8 mouse cellular contexts compared by ENCODE assay signal in the genomic region with DNA sequence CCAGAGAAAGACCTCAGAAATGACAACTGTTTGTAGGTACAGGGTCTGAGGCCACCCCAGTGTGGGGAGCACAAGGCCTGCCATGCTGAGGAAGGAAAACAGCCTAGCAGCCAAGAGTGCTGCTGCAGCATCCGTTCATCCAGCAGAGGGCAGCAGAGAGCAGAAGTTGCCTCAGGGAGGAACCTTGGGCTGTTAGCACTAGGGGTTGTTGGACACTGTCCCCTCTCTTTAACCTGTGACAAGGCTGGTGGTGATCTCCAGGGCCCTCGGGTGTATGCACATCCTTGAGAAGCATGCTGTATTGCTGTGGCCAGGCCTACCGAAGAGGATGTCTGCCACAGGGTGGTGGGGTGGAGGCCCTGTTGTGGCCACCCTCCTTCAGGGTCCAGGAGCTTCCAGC.
DNase-seq lines count a peak whose midpoint lies in the region; ATAC-seq and TF ChIP-seq lines count a peak whose summit lies in the region.

No protein-coding gene starts in this region.

- DNase-seq in CD4-positive helper T cell, adult 2 months (ENCODE audit: low read depth, low spot score), result peak; percentile 75
- peak; percentile 81 for DNase-seq in brain, embryonic 14.5 days (ENCODE audit: low read depth)
- peak; percentile 46 for DNase-seq in liver, adult 2 months (ENCODE audit: extremely low read depth, low read depth, low spot score)
- peak; percentile 63 to 82 for DNase-seq in natural killer cell, adult 2 months (ENCODE audit: low spot score in 2 of 2)
- peak; percentile 86 for DNase-seq in splenic B cell, adult 2 months (ENCODE audit: low read depth, low spot score)

- no peak overlapping the region for H3K4me3 ChIP-seq in heart, embryonic 13.5 days
- no peak overlapping the region for H3K4me3 ChIP-seq in kidney, embryonic 16.5 days (ENCODE audit: low read length)
- no peak overlapping the region for H3K4me3 ChIP-seq in liver, adult 2 months (ENCODE audit: insufficient read depth, low read depth, low read length)

- H3K79me2 ChIP-seq in liver, adult 2 months (ENCODE audit: control insufficient read depth, insufficient read depth, low read length), result no peaks in the 10 kb centered on the region

- H3K4me1 ChIP-seq in heart, embryonic 13.5 days, result peaks cover 16% of the 10 kb centered on the region
- H3K4me1 ChIP-seq in kidney, embryonic 16.5 days (ENCODE audit: insufficient read depth, low read length), result peaks cover 12% of the 10 kb centered on the region
- no peaks in the 10 kb centered on the region for H3K4me1 ChIP-seq in liver, adult 2 months (ENCODE audit: control insufficient read depth, insufficient read depth, low read length)

- peaks cover 13% of the 10 kb centered on the region; the same call in 1 of the 2 replicates for H3K27me3 ChIP-seq in heart, embryonic 13.5 days (replicated peaks)
- H3K27me3 ChIP-seq in kidney, embryonic 16.5 days (ENCODE audit: insufficient read depth, low read length), result no peaks in the 10 kb centered on the region
- H3K27me3 ChIP-seq in liver, adult 2 months (ENCODE audit: control insufficient read depth, insufficient read depth, low read length), result no peaks in the 10 kb centered on the region
- H3K27me3 ChIP-seq in splenic B cell, adult 2 months (ENCODE audit: control insufficient read depth, insufficient read depth, low read length, poor library complexity, severe bottlenecking), result no peaks in the 10 kb centered on the region

- no peaks in the 10 kb centered on the region for H3K36me3 ChIP-seq in heart, embryonic 13.5 days
- H3K36me3 ChIP-seq in kidney, embryonic 16.5 days (ENCODE audit: insufficient read depth, low read length), result no peaks in the 10 kb centered on the region
- H3K36me3 ChIP-seq in liver, adult 2 months (ENCODE audit: control insufficient read depth, insufficient read depth, low read length), result no peaks in the 10 kb centered on the region
- H3K36me3 ChIP-seq in splenic B cell, adult 2 months (ENCODE audit: control insufficient read depth, insufficient read depth, low read length, poor library complexity, severe bottlenecking), result no peaks in the 10 kb centered on the region

- ATAC-seq in erythroid progenitor cell, adult 5-6 weeks (replicated peaks; ENCODE audit: low FRiP score, poor library complexity, severe bottlenecking), result peak; percentile 79
- ATAC-seq in heart, embryonic 13.5 days (ENCODE audit: extremely low read depth, insufficient number of reproducible peaks, low FRiP score, low TSS enrichment), result peak; percentile 14; the same call in 1 of the 2 replicates
- ATAC-seq in kidney, embryonic 16.5 days (ENCODE audit: low FRiP score, low TSS enrichment), result peak; percentile 49

- H3K27ac ChIP-seq in heart, embryonic 13.5 days (replicated peaks), result 0 out of 2 replicates have a peak overlapping the region, but pooled peaks have one; percentile 26
- no peak overlapping the region for H3K27ac ChIP-seq in kidney, embryonic 16.5 days (ENCODE audit: low read length)
- no peak overlapping the region for H3K27ac ChIP-seq in liver, adult 2 months (replicated peaks; ENCODE audit: insufficient read depth, low read depth, low read length)

- H3K4me2 ChIP-seq in heart, embryonic 13.5 days, result no peak overlapping the region
- H3K4me2 ChIP-seq in kidney, embryonic 16.5 days (replicated peaks; ENCODE audit: low read depth, low read length), result no peak overlapping the region

- peak; percentile 99 for TF ChIP-seq CTCF in brain, embryonic 14.5 days (IDR thresholded peaks at IDR 0.05; ENCODE audit: borderline replicate concordance, extremely low read depth, insufficient read depth, insufficient read length)
- TF ChIP-seq CTCF in liver, adult 2 months (IDR thresholded peaks at IDR 0.05; ENCODE audit: low read depth, low read length), result peak; percentile 100

- 12% methylated on average over 3 of the region's 3 CpGs for WGBS in heart, embryonic 13.5 days
- 10% methylated on average over 3 of the region's 3 CpGs for WGBS in kidney, embryonic 16.5 days
- WGBS in liver, adult 2 months, result 10% methylated on average over 3 of the region's 3 CpGs

- H3K9ac ChIP-seq in heart, embryonic 13.5 days, result no peak overlapping the region
- no peak overlapping the region for H3K9ac ChIP-seq in kidney, embryonic 16.5 days (replicated peaks; ENCODE audit: low read length)
- no peak overlapping the region for H3K9ac ChIP-seq in liver, adult 2 months (ENCODE audit: low read depth, low read length)

- no peak for TF ChIP-seq POLR2A in brain, embryonic 14.5 days (IDR thresholded peaks at IDR 0.05; ENCODE audit: borderline replicate concordance, extremely low read depth, insufficient read depth, insufficient read length, poor library complexity, severe bottlenecking)
- TF ChIP-seq POLR2A in liver, adult 2 months (IDR thresholded peaks at IDR 0.05; ENCODE audit: extremely low read depth, insufficient read depth, low read length), result no peak

- no peaks in the 10 kb centered on the region for H3K9me3 ChIP-seq in heart, embryonic 13.5 days
- no peaks in the 10 kb centered on the region for H3K9me3 ChIP-seq in kidney, embryonic 16.5 days (ENCODE audit: low read length)

Comparison
In these comparisons a context has a peak if more than half of its experiments do, and no peak if none do; other contexts are left out.
1. ATAC-seq: peak in every context shown above with its lines; median percentile 79 in erythroid progenitor cell, adult 5-6 weeks; 49 in kidney, embryonic 16.5 days; 14 in heart, embryonic 13.5 days.